ENCODE assay signal across 24 mouse cellular contexts in the genomic region with DNA sequence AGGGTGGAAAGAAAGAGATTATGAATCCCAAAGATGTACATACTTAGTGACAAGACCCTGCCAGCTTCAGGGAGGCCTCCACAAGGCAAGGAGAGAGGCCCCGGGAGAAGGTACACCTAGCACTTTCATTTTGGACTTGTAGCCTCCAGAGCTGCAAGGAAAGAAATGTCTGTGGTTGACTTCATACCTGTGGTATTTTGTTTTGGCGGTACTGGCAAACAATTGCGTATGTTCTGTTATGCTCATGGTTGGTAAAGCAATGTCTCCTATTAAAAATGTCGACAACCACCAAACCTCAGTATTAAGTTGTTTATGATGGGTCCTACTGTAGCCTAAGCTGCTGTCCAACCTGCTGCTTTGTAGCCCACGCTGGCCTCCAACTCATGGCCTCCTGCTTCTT. TPM values are rescaled to one million over a fixed set of nuclear protein-coding genes. Genes with fewer than 3 reads are reported as not detected.
DNase-seq lines count a peak whose midpoint lies in the region; ATAC-seq and TF ChIP-seq lines count a peak whose summit lies in the region.
"Had no signal": no experiment of that assay in that cellular context is flagged by ENCODE, and none has a peak within 500 bp of the region (broad histone marks: within the 10 kb centered on the region; RNA-seq: fewer than 3 reads in every experiment).

No protein-coding gene starts in this region.

- 84% methylated on average over 5 of the region's 5 CpGs for WGBS in heart, embryonic 11.5 days (ENCODE audit: insufficient replicate concordance)
- 82% methylated on average over 5 of the region's 5 CpGs for WGBS in heart, embryonic 15.5 days
- 89% methylated on average over 5 of the region's 5 CpGs for WGBS in heart, adult 2 months
- 77% methylated on average over 5 of the region's 5 CpGs for WGBS in liver, postnatal 0 days (ENCODE audit: insufficient replicate concordance)

- no peak for TF ChIP-seq CTCF in heart, adult 2 months (IDR thresholded peaks at IDR 0.05)
- no peak for TF ChIP-seq CTCF in liver, postnatal 0 days (IDR thresholded peaks at IDR 0.05; ENCODE audit: low read depth)

- TF ChIP-seq EP300 in heart, adult 2 months (IDR thresholded peaks at IDR 0.05; ENCODE audit: insufficient read depth, low read depth, low read length), result no peak
- TF ChIP-seq EP300 in liver, postnatal 0 days (IDR thresholded peaks at IDR 0.05; ENCODE audit: low read depth), result no peak

- no peak for ATAC-seq in heart, embryonic 11.5 days (replicated peaks; ENCODE audit: insufficient number of reproducible peaks, low FRiP score, low TSS enrichment)
- no peak for ATAC-seq in heart, embryonic 15.5 days (replicated peaks; ENCODE audit: insufficient number of reproducible peaks, insufficient read depth, low FRiP score, low read depth)
- ATAC-seq in liver, postnatal 0 days, result no peak
- ATAC-seq: activated CD4-positive, CD25-positive, alpha-beta regulatory T cell, adult 4 months; CD4-positive, CD25-positive, alpha-beta regulatory T cell, adult 4 months; intestine, embryonic 15.5 days had no signal

- DNase-seq in heart, adult 9 months (ENCODE audit: low spot score in 2 of 2), result no peak
- DNase-seq in heart, adult 2 months, result no peak
- DNase-seq in 3134 (ENCODE audit: extremely low read depth, insufficient read length, low spot score) (peak; percentile 35), NIH3T3 (ENCODE audit: low read depth) (peak; percentile 75)
- DNase-seq in liver, postnatal 0 days, result no peak
- DNase-seq: adrenal gland, postnatal 14 days; B cell, adult 2 months; cerebellum, adult 11-12 months; cerebellum, adult 9-10 months; cerebellum, postnatal 25 days; gastrocnemius, adult 2 months; gastrocnemius, postnatal 25 days; kidney, adult 18-20 months had no signal

- H3K9me3 ChIP-seq in heart, embryonic 11.5 days (replicated peaks; ENCODE audit: control insufficient read depth, low read length), result no peaks in the 10 kb centered on the region
- H3K9me3 ChIP-seq in heart, embryonic 15.5 days (replicated peaks), result no peaks in the 10 kb centered on the region
- H3K9me3 ChIP-seq in liver, postnatal 0 days (ENCODE audit: low read length), result no peaks in the 10 kb centered on the region
- H3K9me3 ChIP-seq: embryonic facial prominence, embryonic 12.5 days; G1E; intestine, embryonic 15.5 days; kidney, embryonic 15.5 days had no signal

- peaks cover 15% of the 10 kb centered on the region for H3K4me1 ChIP-seq in heart, embryonic 11.5 days (ENCODE audit: control insufficient read depth, insufficient read depth, low read length)
- peaks cover 8% of the 10 kb centered on the region; the same call in 1 of the 2 replicates for H3K4me1 ChIP-seq in heart, embryonic 15.5 days (replicated peaks)
- H3K4me1 ChIP-seq in heart, adult 2 months (ENCODE audit: control insufficient read depth, insufficient read depth, low read length), result no peaks in the 10 kb centered on the region
- H3K4me1 ChIP-seq in liver, postnatal 0 days (ENCODE audit: insufficient read depth), result peaks cover 6% of the 10 kb centered on the region; the same call in 1 of the 2 replicates
- H3K4me1 ChIP-seq: embryonic facial prominence, embryonic 12.5 days; hindbrain, embryonic 10.5 days had no signal

- H3K9ac ChIP-seq in heart, embryonic 11.5 days (ENCODE audit: low read depth, low read length), result no peak overlapping the region
- H3K9ac ChIP-seq in heart, embryonic 15.5 days, result no peak overlapping the region
- H3K9ac ChIP-seq in heart, adult 2 months (ENCODE audit: low read depth, low read length), result no peak overlapping the region
- no peak overlapping the region for H3K9ac ChIP-seq in liver, postnatal 0 days (replicated peaks)
- H3K9ac ChIP-seq: embryonic facial prominence, embryonic 12.5 days; hindbrain, embryonic 14.5 days; intestine, embryonic 15.5 days; kidney, embryonic 15.5 days had no signal

- peaks cover 3% of the 10 kb centered on the region; the same call in 1 of the 2 replicates for H3K36me3 ChIP-seq in heart, embryonic 11.5 days (ENCODE audit: control insufficient read depth, insufficient read depth, low read length)
- no peaks in the 10 kb centered on the region for H3K36me3 ChIP-seq in heart, embryonic 15.5 days
- no peaks in the 10 kb centered on the region for H3K36me3 ChIP-seq in heart, adult 2 months (ENCODE audit: control insufficient read depth, insufficient read depth, low read length)
- H3K36me3 ChIP-seq in liver, postnatal 0 days (replicated peaks; ENCODE audit: insufficient read depth, low read length), result 0 out of 2 replicates have a peak, but pooled peaks cover 3% of the 10 kb centered on the region
- H3K36me3 ChIP-seq: embryonic facial prominence, embryonic 12.5 days; intestine, embryonic 15.5 days had no signal

- H3K4me2 ChIP-seq in heart, embryonic 11.5 days, result no peak overlapping the region
- H3K4me2 ChIP-seq in heart, embryonic 15.5 days, result peak overlapping the region; percentile 14; the same call in 1 of the 2 replicates
- H3K4me2 ChIP-seq in liver, postnatal 0 days (ENCODE audit: low read depth, low read length), result no peak overlapping the region
- H3K4me2 ChIP-seq: embryonic facial prominence, embryonic 12.5 days; hindbrain, embryonic 14.5 days; intestine, embryonic 15.5 days; kidney, embryonic 15.5 days had no signal

- no peak overlapping the region for H3K4me3 ChIP-seq in heart, embryonic 11.5 days (ENCODE audit: low read depth, low read length)
- no peak overlapping the region for H3K4me3 ChIP-seq in heart, embryonic 15.5 days
- H3K4me3 ChIP-seq in heart, adult 2 months, result no peak overlapping the region
- no peak overlapping the region for H3K4me3 ChIP-seq in liver, postnatal 0 days (ENCODE audit: low read depth, low read length)
- H3K4me3 ChIP-seq: embryonic facial prominence, embryonic 12.5 days; gastrocnemius, adult 2 months; hindbrain, embryonic 10.5 days; intestine, embryonic 15.5 days; kidney, embryonic 15.5 days had no signal

- H3K79me2 ChIP-seq in heart, adult 2 months (replicated peaks; ENCODE audit: control insufficient read depth, insufficient read depth, low read length), result no peaks in the 10 kb centered on the region

- intact Hi-C loops in heart, adult 2 months (cut with DNase I), result no loop called here

- no peaks in the 10 kb centered on the region for H3K27me3 ChIP-seq in heart, embryonic 11.5 days (ENCODE audit: control insufficient read depth, insufficient read depth, low read length)
- no peaks in the 10 kb centered on the region for H3K27me3 ChIP-seq in heart, embryonic 15.5 days
- no peaks in the 10 kb centered on the region for H3K27me3 ChIP-seq in heart, adult 2 months (ENCODE audit: control insufficient read depth, insufficient read depth, low read length)
- H3K27me3 ChIP-seq in liver, postnatal 0 days (ENCODE audit: insufficient read depth, low read length), result no peaks in the 10 kb centered on the region
- H3K27me3 ChIP-seq: embryonic facial prominence, embryonic 12.5 days; intestine, embryonic 15.5 days; kidney, embryonic 15.5 days had no signal

- H3K27ac ChIP-seq in heart, embryonic 11.5 days (ENCODE audit: low read depth, low read length), result 0 out of 2 replicates have a peak overlapping the region, but pooled peaks have one; percentile 15
- no peak overlapping the region for H3K27ac ChIP-seq in heart, embryonic 15.5 days
- H3K27ac ChIP-seq in heart, adult 2 months, result no peak overlapping the region
- no peak overlapping the region for H3K27ac ChIP-seq in liver, postnatal 0 days (ENCODE audit: low read depth)
- H3K27ac ChIP-seq: embryonic facial prominence, embryonic 12.5 days; gastrocnemius, adult 2 months; hindbrain, embryonic 10.5 days; hindbrain, embryonic 14.5 days; intestine, embryonic 15.5 days; kidney, embryonic 15.5 days had no signal

- no peak for TF ChIP-seq POLR2A in heart, adult 2 months (IDR thresholded peaks at IDR 0.05; ENCODE audit: insufficient read depth, low read depth, low read length)

RNA-seq across cellular contexts. Expression of a gene that starts 40.9 kb away (rescaled TPM):
- 16.8 and 18.7 TPM in 2 replicates for polyA plus RNA-seq in heart, embryonic 11.5 days (2014; fragmentation: Nextera tagmentation; extraction: Ambion mirVana)
- 7.2 and 8.9 TPM in 2 replicates for polyA plus RNA-seq in heart, embryonic 15.5 days (2015; fragmentation: Nextera tagmentation; extraction: Ambion mirVana)
- total RNA-seq in heart, adult 2 months (2021), result 1 to 10 TPM; 2.5 to 3.5 TPM
- polyA plus RNA-seq in heart, adult 2 months (2012; rRNA removed), result 1.1 and 2.0 TPM in 2 replicates
- 3.5 and 4.9 TPM in 2 replicates for polyA plus RNA-seq in liver, postnatal 0 days (2015; fragmentation: Nextera tagmentation; extraction: Ambion mirVana)
- total RNA-seq: granulocyte monocyte progenitor cell, adult 5-6 weeks had no signal
- polyA plus RNA-seq: activated CD4-positive, CD25-positive, alpha-beta regulatory T cell, adult 4 months; CD4-positive, CD25-positive, alpha-beta regulatory T cell, adult 4 months had no signal

Comparison
In these comparisons a context has a peak if more than half of its experiments do, and no peak if none do; other contexts are left out.
1. DNase-seq: peak in 3134 (single experiment) and NIH3T3 (single experiment); none in heart, adult 9 months (0 of 2), heart, adult 2 months (0 of 2) and liver, postnatal 0 days (single experiment).